Mouse (Mus musculus) forebrain, embryonic 16.5 days (tissue): ENCODE data around the gene Ppig. TPM values are rescaled to one million over a fixed set of nuclear protein-coding genes. Genes with fewer than 3 reads are reported as not detected.
A peak's percentile ranks its signal among the peaks of the same experiment; 100 is the strongest.
"Not testable (repeated sequence)": the region's sequence is repeated elsewhere in the genome, so short reads cannot be mapped to it uniquely, and the experiment has no call there.

Experiments
- ATAC-seq: fragments of 200-750 bp; cut with Nextera tagmentation; 2 replicates; pipeline ENCODE4 v1.8.0; 2017; ENCODE audit warnings: mild to moderate bottlenecking, moderate library complexity
- H3K27ac ChIP-seq: fragments of 300-500 bp; sonication (generic); 2 replicates; pipeline ENCODE4 v1.5.1; 2014; ENCODE audit warnings: low read length, control low read depth
- H3K27me3 ChIP-seq: fragments of 300-500 bp; sonication (generic); replicated peaks from 2 replicates; pipeline ENCODE4 v1.6.1; 2014; ENCODE audit warnings: low read length; ENCODE audit not compliant: control insufficient read depth, insufficient read depth
- H3K36me3 ChIP-seq: fragments of 300-500 bp; sonication (generic); 2 replicates; pipeline ENCODE4 v1.6.1; 2014; ENCODE audit not compliant: control insufficient read depth, insufficient read depth
- H3K4me1 ChIP-seq: fragments of 300-500 bp; sonication (generic); replicated peaks from 2 replicates; pipeline ENCODE4 v1.6.1; 2014; ENCODE audit warnings: low read length; ENCODE audit not compliant: control insufficient read depth, insufficient read depth
- H3K4me2 ChIP-seq: fragments of 300-500 bp; sonication (generic); 2 replicates; pipeline ENCODE4 v1.6.1; 2014; ENCODE audit warnings: mild to moderate bottlenecking, low read length, control low read depth
- H3K4me3 ChIP-seq: fragments of 300-500 bp; sonication (generic); replicated peaks from 2 replicates; pipeline ENCODE4 v1.5.1; 2014; ENCODE audit warnings: mild to moderate bottlenecking, low read length, control low read depth
- H3K9ac ChIP-seq: fragments of 300-500 bp; sonication (generic); replicated peaks from 2 replicates; pipeline ENCODE4 v1.6.1; 2014; ENCODE audit warnings: low read depth, low read length, control low read depth
- H3K9me3 ChIP-seq: fragments of 300-500 bp; sonication (generic); 2 replicates; pipeline ENCODE4 v1.6.1; 2016; ENCODE audit warnings: low read length; ENCODE audit not compliant: control insufficient read depth
- WGBS: fragments of 180-500 bp; shearing (Covaris S2); extraction: QIAGEN DNeasy Blood & Tissue Kit; methylation state at CpG from one replicate; pipeline ENCODE4 v1.1.7; 2014; 5-methylcytosine and 5-hydroxymethylcytosine counted together
- polyA plus RNA-seq: library from polyadenylated mRNA; unstranded; fragments of >200 nt; fragmentation: Nextera tagmentation; extraction: Ambion mirVana; gene quantifications from 2 replicates; pipeline ENCODE4 v1.2.1, GENCODE M21; 2015

The Ppig gene
- polyA plus RNA-seq: 127 TPM in 2 replicates

DNA sequence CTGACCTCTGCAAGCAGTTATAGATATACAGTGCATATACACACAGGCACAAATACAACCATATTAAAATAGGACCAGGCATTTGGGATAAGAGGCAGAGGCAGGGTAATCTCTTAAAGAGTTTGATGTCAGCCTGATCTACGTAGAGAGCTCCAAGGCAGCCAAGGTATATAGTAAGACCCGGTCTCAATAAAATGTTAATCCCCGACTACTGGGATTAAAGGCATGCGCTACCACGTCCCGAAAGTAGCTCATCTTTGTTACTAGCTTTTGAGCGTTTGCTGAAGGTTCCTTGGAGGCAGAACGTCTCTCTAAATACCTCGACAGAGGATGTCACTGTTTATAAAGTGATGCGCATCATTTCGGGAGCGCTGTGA, at the start of gene Ppig:
Ppig (plus strand) TSS at position 273 of the 377 bp plus-strand sequence.
- no peaks in the 10 kb centered on the region for H3K27me3 ChIP-seq
- H3K9me3 ChIP-seq: no peaks in the 10 kb centered on the region
- ATAC-seq: peak; percentile 35
- H3K4me3 ChIP-seq: peak within 1 kb of the TSS; percentile 99
- peak within 1 kb of the TSS; percentile 83 for H3K9ac ChIP-seq
- WGBS: 5% methylated on average over 12 of the region's 12 CpGs
- peak within 1 kb of the TSS; percentile 86 for H3K4me2 ChIP-seq
- H3K4me1 ChIP-seq: peaks cover 10% of the 10 kb centered on the region
- peak within 1 kb of the TSS; percentile 85 for H3K27ac ChIP-seq
- no peaks in the 10 kb centered on the region for H3K36me3 ChIP-seq

DNA sequence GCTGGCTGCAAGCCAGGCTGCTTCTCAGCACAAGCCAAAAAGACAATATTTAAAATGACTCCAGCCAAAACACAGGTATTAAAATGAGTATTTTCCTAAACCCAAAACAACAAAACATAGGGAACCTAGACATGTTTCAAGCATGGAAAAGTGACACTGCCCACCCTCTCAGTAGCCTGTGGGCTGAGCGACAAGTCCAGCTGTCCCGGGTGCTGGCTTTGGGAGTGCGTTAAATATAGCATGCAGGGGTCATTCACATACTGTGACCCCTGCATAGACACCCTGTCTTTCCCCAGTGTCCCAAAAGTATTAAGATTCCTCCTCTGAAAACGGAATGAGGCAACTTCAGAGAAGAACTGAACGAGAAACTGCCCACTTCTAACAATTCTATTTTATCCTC, 48.6 kb upstream of the Ppig start:
- Histone ChIP-seq H3K36me3 (no peaks in the 10 kb centered on the region), H3K27me3 (no peaks in the 10 kb centered on the region), H3K9me3 (no peaks in the 10 kb centered on the region), H3K4me3 (no peak overlapping the region), H3K4me2 (no peak overlapping the region), H3K27ac (no peak overlapping the region), H3K4me1 (no peaks in the 10 kb centered on the region), H3K9ac (no peak overlapping the region)
- 79% methylated on average over 5 of the region's 5 CpGs for WGBS
- ATAC-seq: no peak

DNA sequence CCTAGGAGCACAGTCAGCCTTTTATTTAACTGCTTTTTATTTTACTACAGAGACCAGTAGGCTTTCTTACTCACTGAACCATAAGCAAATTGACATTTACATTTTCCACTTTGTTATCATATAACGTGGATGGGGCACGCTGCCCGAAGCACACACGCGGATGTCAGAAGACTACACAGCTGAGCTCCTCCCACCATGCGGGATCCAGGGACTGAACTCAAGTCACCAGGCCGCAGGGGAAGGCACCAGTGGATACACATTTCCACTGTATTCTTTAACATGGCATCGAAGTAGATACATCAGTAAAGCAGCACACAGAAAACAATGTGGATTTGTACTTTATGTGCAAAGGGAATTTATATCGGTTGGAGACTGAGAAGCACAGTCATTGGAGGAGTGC, 47.1 kb upstream of the Ppig start:
- Histone ChIP-seq H3K27me3 (no peaks in the 10 kb centered on the region), H3K36me3 (no peaks in the 10 kb centered on the region), H3K9ac (no peak overlapping the region), H3K4me2 (no peak overlapping the region), H3K9me3 (no peaks in the 10 kb centered on the region), H3K27ac (no peak overlapping the region), H3K4me1 (no peaks in the 10 kb centered on the region), H3K4me3 (no peak overlapping the region)
- ATAC-seq: no peak
- 78% methylated on average over 9 of the region's 9 CpGs for WGBS

DNA sequence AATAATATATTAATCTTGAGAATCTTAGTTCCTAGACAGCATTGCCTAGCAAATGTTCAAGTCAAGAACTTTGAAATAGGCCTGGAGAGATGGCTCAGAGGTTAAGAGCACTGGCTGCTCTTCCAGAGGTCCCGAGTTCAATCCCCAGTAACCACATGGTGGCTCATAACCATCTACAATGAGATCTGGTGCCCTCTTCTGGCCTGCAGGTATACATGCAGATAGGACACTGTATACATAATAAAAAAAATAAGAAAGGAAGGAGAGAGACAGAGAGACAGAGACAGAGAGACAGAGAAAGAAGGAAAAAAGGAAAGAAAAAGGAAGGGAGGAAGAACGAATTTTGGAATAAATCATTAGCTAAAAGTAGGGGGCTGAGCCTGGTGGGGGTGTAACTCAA, 45.6 kb upstream of the Ppig start:
- no peak for ATAC-seq
- Histone ChIP-seq H3K4me1 (no peaks in the 10 kb centered on the region), H3K4me3 (no peak overlapping the region), H3K4me2 (no peak overlapping the region), H3K27ac (no peak overlapping the region), H3K9ac (no peak overlapping the region), H3K9me3 (no peaks in the 10 kb centered on the region), H3K36me3 (no peaks in the 10 kb centered on the region), H3K27me3 (no peaks in the 10 kb centered on the region)
- WGBS: 68% methylated on average over 2 of the region's 2 CpGs

DNA sequence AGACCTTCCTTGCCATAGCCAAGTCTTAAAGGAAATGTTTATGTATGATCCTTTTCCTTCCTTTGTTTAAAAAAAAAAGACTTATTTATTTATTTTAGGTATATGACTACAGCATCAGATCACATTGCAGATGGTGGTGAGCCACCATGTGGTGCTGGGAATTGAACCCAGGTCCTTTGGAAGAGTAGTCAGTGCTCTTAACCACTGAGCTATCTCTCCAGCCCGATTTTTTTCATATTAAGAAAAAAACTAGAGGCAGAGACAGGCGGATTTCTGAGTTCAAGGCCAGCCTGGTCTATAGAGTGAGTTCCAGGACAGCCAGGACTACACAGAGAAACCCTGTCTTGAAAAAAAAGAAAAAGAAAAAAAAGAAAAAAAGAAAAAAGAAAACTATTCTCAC, 45.1 kb upstream of the Ppig start:
- ATAC-seq, H3K9ac ChIP-seq, H3K9me3 ChIP-seq, H3K4me1 ChIP-seq, H3K4me2 ChIP-seq, H3K27ac ChIP-seq, H3K36me3 ChIP-seq, H3K4me3 ChIP-seq, H3K27me3 ChIP-seq: not testable (repeated sequence)
- WGBS: 84% methylated on average over 2 of the region's 2 CpGs

DNA sequence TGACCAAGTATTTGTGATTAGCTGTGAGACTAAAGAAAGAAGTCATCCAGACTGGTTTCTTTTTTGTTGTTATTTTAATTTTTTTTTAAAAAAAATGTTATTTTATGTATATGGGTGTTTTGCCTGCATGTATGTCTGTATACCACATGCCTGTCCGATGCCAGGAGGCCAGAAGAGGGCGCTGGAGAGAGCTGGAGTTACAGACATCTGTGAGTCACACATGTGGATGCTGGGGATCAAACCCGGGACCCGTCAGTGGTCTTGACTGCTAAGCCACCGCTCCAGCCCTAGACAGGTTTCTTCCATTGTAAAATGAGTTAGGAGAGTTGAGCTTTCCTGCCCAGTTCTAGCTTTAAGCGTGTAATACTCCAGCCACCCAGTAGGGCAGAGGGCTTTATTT, 42.4 kb upstream of the Ppig start:
- Histone ChIP-seq H3K4me3 (no peak overlapping the region), H3K4me2 (no peak overlapping the region), H3K27me3 (no peaks in the 10 kb centered on the region), H3K4me1 (no peaks in the 10 kb centered on the region), H3K9ac (no peak overlapping the region), H3K27ac (no peak overlapping the region), H3K36me3 (no peaks in the 10 kb centered on the region), H3K9me3 (no peaks in the 10 kb centered on the region)
- WGBS: 59% methylated on average over 6 of the region's 6 CpGs
- no peak for ATAC-seq

- Histone ChIP-seq H3K4me2 (no peak overlapping the region), H3K36me3 (no peaks in the 10 kb centered on the region), H3K9ac (no peak overlapping the region), H3K4me1 (no peaks in the 10 kb centered on the region), H3K27ac (no peak overlapping the region), H3K4me3 (no peak overlapping the region), H3K27me3 (no peaks in the 10 kb centered on the region), H3K9me3 (no peaks in the 10 kb centered on the region)
- ATAC-seq: no peak
- 94% methylated on average over 4 of the region's 4 CpGs for WGBS
Measured at GRCm38 (mm10) chr2:69681931-69682330, 40.4 kb upstream of the Ppig start.

- peak overlapping the region; percentile 22; the same call in 1 of the 2 replicates for H3K4me2 ChIP-seq
- no peaks in the 10 kb centered on the region for H3K4me1 ChIP-seq
- H3K36me3 ChIP-seq: no peaks in the 10 kb centered on the region
- H3K9me3 ChIP-seq: no peaks in the 10 kb centered on the region
- no peak overlapping the region for H3K27ac ChIP-seq
- WGBS: 15% methylated on average over 13 of the region's 13 CpGs
- H3K4me3 ChIP-seq: no peak overlapping the region
- no peak overlapping the region for H3K9ac ChIP-seq
- H3K27me3 ChIP-seq: no peaks in the 10 kb centered on the region
- ATAC-seq: peak; percentile 62
Measured at GRCm38 (mm10) chr2:69683036-69683805, 39.1 kb upstream of the Ppig start.

DNA sequence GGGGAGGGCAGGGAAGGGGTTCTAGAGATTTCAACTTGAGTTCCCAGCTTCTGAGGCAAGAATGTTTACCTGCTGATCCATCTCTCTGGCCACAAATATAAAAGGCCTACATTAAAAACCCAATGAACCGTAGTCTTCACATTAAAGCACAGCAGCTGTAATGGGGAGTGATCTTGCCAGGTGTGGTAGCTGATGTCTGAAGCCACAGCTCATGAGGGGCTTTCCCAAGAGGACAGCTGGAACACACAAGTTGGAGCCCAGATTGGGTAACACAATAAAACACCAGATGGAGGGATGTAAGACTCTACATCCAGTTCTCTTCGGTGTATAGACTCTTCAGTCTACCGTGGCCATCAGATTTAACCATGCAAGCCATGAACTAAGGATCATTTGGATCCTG, 37.9 kb upstream of the Ppig start:
- H3K9me3 ChIP-seq: no peaks in the 10 kb centered on the region
- no peak overlapping the region for H3K4me2 ChIP-seq
- peaks cover 4% of the 10 kb centered on the region; the same call in 1 of the 2 replicates for H3K36me3 ChIP-seq
- H3K4me1 ChIP-seq: no peaks in the 10 kb centered on the region
- H3K27ac ChIP-seq: no peak overlapping the region
- H3K4me3 ChIP-seq: no peak overlapping the region
- WGBS: 98% methylated on average over 3 of the region's 3 CpGs
- no peaks in the 10 kb centered on the region for H3K27me3 ChIP-seq
- H3K9ac ChIP-seq: no peak overlapping the region
- ATAC-seq: no peak

- H3K27ac ChIP-seq: no peak overlapping the region
- peaks cover 23% of the 10 kb centered on the region for H3K36me3 ChIP-seq
- no peaks in the 10 kb centered on the region for H3K27me3 ChIP-seq
- H3K4me1 ChIP-seq: no peaks in the 10 kb centered on the region
- H3K9me3 ChIP-seq: no peaks in the 10 kb centered on the region
- ATAC-seq: no peak
- H3K4me2 ChIP-seq: no peak overlapping the region
- 89% methylated on average over 3 of the region's 3 CpGs for WGBS
- H3K4me3 ChIP-seq: no peak overlapping the region
- no peak overlapping the region for H3K9ac ChIP-seq
Measured at GRCm38 (mm10) chr2:69690214-69690613, 32.1 kb upstream of the Ppig start.
